Mouse (Mus musculus) intestine, postnatal 0 days (tissue): ENCODE data around the gene Tmem203. TPM values are rescaled to one million over a fixed set of nuclear protein-coding genes. Genes with fewer than 3 reads are reported as not detected.
A peak's percentile ranks its signal among the peaks of the same experiment; 100 is the strongest.

Experiments
- ATAC-seq: fragments of 200-750 bp; cut with Nextera tagmentation; 2 replicates; pipeline ENCODE4 v1.8.0; 2017; ENCODE audit warnings: mild to moderate bottlenecking, moderate TSS enrichment, moderate library complexity
- H3K27ac ChIP-seq: fragments of 300-500 bp; sonication (generic); 2 replicates; pipeline ENCODE4 v1.5.1; 2014; ENCODE audit warnings: mild to moderate bottlenecking, low read depth, low read length, moderate library complexity
- H3K27me3 ChIP-seq: fragments of 300-500 bp; sonication (generic); replicated peaks from 2 replicates; pipeline ENCODE4 v1.6.1; 2014; ENCODE audit warnings: low read length, mixed read lengths; ENCODE audit not compliant: control insufficient read depth, insufficient read depth
- H3K36me3 ChIP-seq: fragments of 300-500 bp; sonication (generic); 2 replicates; pipeline ENCODE4 v1.6.1; 2014; ENCODE audit warnings: mild to moderate bottlenecking, moderate library complexity; ENCODE audit not compliant: control insufficient read depth, insufficient read depth
- H3K4me1 ChIP-seq: fragments of 300-500 bp; sonication (generic); replicated peaks from 2 replicates; pipeline ENCODE4 v1.6.1; 2014; ENCODE audit warnings: antibody characterized with exemption, low read length, mixed read lengths; ENCODE audit not compliant: control insufficient read depth, insufficient read depth
- H3K4me2 ChIP-seq: fragments of 300-500 bp; sonication (generic); replicated peaks from 2 replicates; pipeline ENCODE4 v1.6.1; 2014; ENCODE audit warnings: low read depth, mild to moderate bottlenecking, moderate library complexity
- H3K4me3 ChIP-seq: fragments of 300-500 bp; sonication (generic); 2 replicates; pipeline ENCODE4 v1.5.1; 2014; ENCODE audit warnings: low read depth, low read length
- H3K9ac ChIP-seq: fragments of 300-500 bp; sonication (generic); 2 replicates; pipeline ENCODE4 v1.6.1; 2014; ENCODE audit warnings: mild to moderate bottlenecking, low read depth, low read length
- H3K9me3 ChIP-seq: fragments of 300-500 bp; sonication (generic); 2 replicates; pipeline ENCODE4 v1.6.1; 2016; ENCODE audit warnings: mixed run types; ENCODE audit not compliant: control insufficient read depth
- CTCF ChIP-seq: sonication (generic); IDR thresholded peaks from 2 replicates; pipeline ENCODE4 v1.5.1; 2016; ENCODE audit warnings: low read depth, mild to moderate bottlenecking, control low read depth, antibody characterized with exemption, moderate library complexity
- WGBS: fragments of 180-500 bp; shearing (Covaris S2); extraction: QIAGEN DNeasy Blood & Tissue Kit; methylation state at CpG from one replicate; pipeline ENCODE4 v1.1.7; 2014; 5-methylcytosine and 5-hydroxymethylcytosine counted together
- polyA plus RNA-seq: library from polyadenylated mRNA; unstranded; fragments of >200 nt; fragmentation: Nextera tagmentation; extraction: Ambion mirVana; gene quantifications from 2 replicates; pipeline ENCODE4 v1.2.1, GENCODE M21; 2015

Gene Tmem203
- polyA plus RNA-seq, 1 experiment from 2014 or later = 40.3 TPM

DNA sequence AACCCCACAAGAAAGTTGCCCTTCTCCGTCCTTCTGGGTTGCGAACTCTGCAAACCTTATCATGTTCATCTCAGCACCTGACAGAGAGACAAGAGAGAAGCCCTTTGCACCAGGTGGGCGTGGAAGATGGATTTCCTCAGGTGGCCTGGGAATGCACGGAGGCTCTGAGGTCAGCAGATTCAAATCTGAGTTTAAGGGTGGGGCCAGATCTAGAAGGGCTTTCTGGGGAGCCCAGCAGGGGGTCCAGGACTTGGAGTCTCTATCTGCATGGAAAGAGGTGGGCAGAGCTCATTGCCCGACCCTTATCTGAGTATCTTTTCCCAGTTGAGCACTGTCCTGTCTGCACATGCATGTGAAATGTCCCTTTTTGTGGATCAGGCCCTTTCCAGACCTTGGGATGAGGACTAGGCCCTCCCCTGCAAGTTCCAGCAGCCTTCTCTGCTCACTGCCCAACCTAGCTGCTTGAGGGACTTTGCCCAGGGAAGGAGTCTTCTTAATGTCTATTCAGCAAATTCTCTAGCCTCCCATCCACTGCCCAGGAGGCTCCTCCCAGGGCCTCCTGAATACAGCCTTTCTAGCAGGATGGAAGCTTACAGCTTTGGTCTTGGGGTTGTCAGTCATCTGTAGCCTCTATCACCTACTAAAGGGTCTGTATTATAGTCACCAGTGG, 20.6 kb upstream of the Tmem203 start:
- ATAC-seq = peak; percentile 83
- Histone ChIP-seq H3K9me3 (no peaks in the 10 kb centered on the region), H3K4me2 (peak overlapping the region; percentile 51), H3K9ac (no peak overlapping the region; the same call in 1 of the 2 replicates), H3K36me3 (no peaks in the 10 kb centered on the region), H3K27ac (peak overlapping the region; percentile 90), H3K27me3 (no peaks in the 10 kb centered on the region), H3K4me3 (no peak overlapping the region), H3K4me1 (peaks cover 9% of the 10 kb centered on the region)
- no peak for TF ChIP-seq CTCF
- 39% methylated on average over 5 of the region's 5 CpGs for WGBS

DNA sequence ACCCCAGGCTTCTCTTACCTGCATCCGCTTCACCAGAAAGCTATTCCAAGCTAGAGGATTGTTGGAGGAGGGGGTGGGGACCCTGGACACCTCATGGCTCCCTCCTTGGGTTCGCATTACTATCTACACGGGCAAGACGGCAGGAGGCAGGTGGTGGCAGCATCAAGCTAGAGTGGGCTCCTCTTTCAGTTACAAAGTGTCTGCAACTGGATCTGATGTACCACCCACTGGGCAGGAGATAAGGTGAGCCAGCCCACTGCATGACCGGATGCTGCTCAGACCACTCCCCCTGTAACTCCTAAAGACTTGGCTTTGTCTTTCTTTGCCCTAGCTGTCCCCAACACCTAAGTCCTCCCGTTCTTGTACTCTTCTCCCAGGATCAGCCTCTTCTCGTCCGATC, 18.6 kb upstream of the Tmem203 start, which contains the start of gene Rnf224:
Gene Rnf224, minus strand, starts transcription at position 174 of the 400 bp plus-strand sequence.
- no peaks in the 10 kb centered on the region for H3K9me3 ChIP-seq
- WGBS = 39% methylated on average over 8 of the region's 8 CpGs
- no peak within 1 kb of the TSS for H3K9ac ChIP-seq
- peaks cover 15% of the 10 kb centered on the region for H3K4me1 ChIP-seq
- no peaks in the 10 kb centered on the region for H3K27me3 ChIP-seq
- H3K4me3 ChIP-seq = no peak within 1 kb of the TSS
- no peak within 1 kb of the TSS for H3K4me2 ChIP-seq
- no peaks in the 10 kb centered on the region for H3K36me3 ChIP-seq
- ATAC-seq = no peak
- TF ChIP-seq CTCF = no peak
- H3K27ac ChIP-seq = peak within 1 kb of the TSS; percentile 90

DNA sequence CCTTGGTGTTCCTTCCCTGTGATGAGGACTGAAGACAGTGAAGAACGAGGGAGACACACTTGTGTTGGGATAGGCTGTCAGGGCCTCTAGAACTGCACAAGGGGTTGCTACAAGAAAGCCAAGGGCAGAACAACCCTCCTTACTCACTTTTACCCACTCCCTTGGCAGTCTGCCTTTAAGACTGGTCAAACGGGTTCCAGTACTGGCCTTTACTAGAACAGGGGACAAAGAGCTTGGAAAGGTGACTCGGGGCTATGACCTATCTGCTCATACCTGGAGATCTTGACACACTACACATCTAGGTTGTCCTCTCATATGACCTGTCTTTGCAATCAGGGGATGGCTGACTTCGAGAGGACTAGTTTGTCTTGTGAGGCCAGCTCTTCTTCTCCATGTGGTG, 17.7 kb upstream of the Tmem203 start:
- no peak for ATAC-seq
- Histone ChIP-seq H3K27ac (peak overlapping the region; percentile 28; the same call in 1 of the 2 replicates), H3K9ac (no peak overlapping the region), H3K4me3 (no peak overlapping the region), H3K4me2 (no peak overlapping the region), H3K36me3 (no peaks in the 10 kb centered on the region), H3K4me1 (peaks cover 18% of the 10 kb centered on the region), H3K9me3 (no peaks in the 10 kb centered on the region), H3K27me3 (0 out of 2 replicates have a peak, but pooled peaks cover 3% of the 10 kb centered on the region)
- TF ChIP-seq CTCF = no peak
- 33% methylated on average over 4 of the region's 4 CpGs for WGBS

DNA sequence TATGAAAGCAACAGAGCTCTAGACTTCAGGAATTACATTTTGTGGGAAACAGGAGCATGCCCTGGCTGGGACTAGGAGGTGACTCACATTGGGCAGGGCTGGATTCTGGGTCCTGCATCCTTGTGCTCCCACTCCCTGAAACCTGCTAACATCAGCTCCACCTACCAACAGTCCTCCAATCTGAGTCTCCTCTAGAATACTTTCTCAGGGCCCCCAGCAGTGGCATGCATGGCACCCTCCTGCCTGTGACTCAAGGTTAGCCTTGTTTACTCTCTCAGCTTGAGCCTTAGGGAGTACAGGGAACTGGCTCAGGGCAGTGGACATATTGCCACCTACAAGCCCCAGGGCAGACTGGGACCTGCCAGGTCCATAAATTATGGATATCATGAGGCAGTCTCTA, 17.1 kb upstream of the Tmem203 start:
- H3K4me2 ChIP-seq = no peak overlapping the region
- H3K9me3 ChIP-seq = no peaks in the 10 kb centered on the region
- no peaks in the 10 kb centered on the region for H3K36me3 ChIP-seq
- H3K4me1 ChIP-seq = peaks cover 18% of the 10 kb centered on the region
- H3K4me3 ChIP-seq = no peak overlapping the region
- no peak overlapping the region for H3K9ac ChIP-seq
- peak overlapping the region; percentile 28; the same call in 1 of the 2 replicates for H3K27ac ChIP-seq
- H3K27me3 ChIP-seq = 0 out of 2 replicates have a peak, but pooled peaks cover 3% of the 10 kb centered on the region
- ATAC-seq = no peak
- TF ChIP-seq CTCF = no peak

DNA sequence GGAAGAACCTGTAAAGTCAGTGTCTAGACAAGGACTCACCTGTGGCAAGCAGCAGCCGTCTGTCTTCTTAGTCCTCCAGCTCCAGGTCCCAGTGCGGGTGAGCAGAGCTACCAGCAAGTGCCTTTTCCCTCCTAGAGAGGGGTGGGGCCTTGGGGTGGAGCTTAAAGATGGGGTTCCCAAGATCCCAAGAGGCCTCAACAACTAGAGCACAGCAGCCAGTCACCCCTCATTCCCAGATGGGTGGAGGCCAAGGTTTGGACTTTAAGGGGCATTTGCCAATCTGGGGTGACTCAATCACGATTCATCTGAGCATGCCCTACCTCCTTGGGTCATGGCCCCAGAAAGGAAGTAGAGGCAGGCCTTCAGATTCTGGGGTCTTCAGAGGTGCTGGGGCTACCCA, 15.5 kb upstream of the Tmem203 start:
- H3K27me3 ChIP-seq = 0 out of 2 replicates have a peak, but pooled peaks cover 3% of the 10 kb centered on the region
- no peaks in the 10 kb centered on the region for H3K36me3 ChIP-seq
- no peak overlapping the region for H3K4me3 ChIP-seq
- H3K9me3 ChIP-seq = no peaks in the 10 kb centered on the region
- no peak for TF ChIP-seq CTCF
- 60% methylated on average over 3 of the region's 3 CpGs for WGBS
- H3K27ac ChIP-seq = no peak overlapping the region
- no peak overlapping the region for H3K9ac ChIP-seq
- peak overlapping the region; percentile 30 for H3K4me2 ChIP-seq
- H3K4me1 ChIP-seq = peaks cover 15% of the 10 kb centered on the region
- no peak for ATAC-seq

DNA sequence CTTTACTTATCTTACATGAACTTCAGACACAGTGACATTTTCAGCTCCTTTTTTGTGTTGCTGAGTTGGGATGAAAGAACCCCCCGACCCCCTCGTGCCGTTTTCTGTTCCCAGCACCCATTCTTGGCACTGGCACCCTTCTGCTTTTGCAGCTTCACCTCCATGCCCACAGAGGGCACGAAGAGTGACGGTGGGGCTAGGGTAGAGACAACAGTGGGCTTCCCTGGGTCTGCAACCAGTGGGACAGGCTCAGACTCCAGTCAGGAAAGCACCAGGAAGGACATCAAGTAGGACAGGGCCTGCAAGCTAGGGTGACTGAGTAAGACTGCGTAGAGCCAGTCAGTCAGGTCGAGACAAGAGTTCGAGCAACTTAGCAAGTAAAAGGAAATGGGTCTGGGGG, 14.9 kb upstream of the Tmem203 start:
- peak overlapping the region; percentile 93 for H3K4me2 ChIP-seq
- no peak for TF ChIP-seq CTCF
- peak overlapping the region; percentile 55 for H3K27ac ChIP-seq
- no peaks in the 10 kb centered on the region for H3K36me3 ChIP-seq
- H3K27me3 ChIP-seq = 0 out of 2 replicates have a peak, but pooled peaks cover 3% of the 10 kb centered on the region
- no peaks in the 10 kb centered on the region for H3K9me3 ChIP-seq
- WGBS = 53% methylated on average over 8 of the region's 8 CpGs
- peak overlapping the region; percentile 13; the same call in 1 of the 2 replicates for H3K9ac ChIP-seq
- H3K4me3 ChIP-seq = no peak overlapping the region
- no peak for ATAC-seq
- H3K4me1 ChIP-seq = peaks cover 12% of the 10 kb centered on the region
